Mouse (Mus musculus): ENCODE measurements around the gene Zfhx3. TPM values are rescaled to one million over a fixed set of nuclear protein-coding genes. Genes with fewer than 3 reads are reported as not detected.

Gene Zfhx3
- polyA plus RNA-seq, 1 experiment from 2014 or later, result 4.4 TPM

GRCm38 (mm10) chr8:108535121-108535876, 592.9 kb downstream of the Zfhx3 start:
- Histone ChIP-seq H3K4me3 (no peak overlapping the region), H3K9me3 (replicated peaks) (no peaks in the 10 kb centered on the region), H3K27ac (no peak overlapping the region), H3K4me2 (no peak overlapping the region), H3K9ac (no peak overlapping the region), H3K36me3 (no peaks in the 10 kb centered on the region), H3K27me3 (peaks cover 21% of the 10 kb centered on the region; the same call in 1 of the 2 replicates), H3K4me1 (replicated peaks) (peaks cover 5% of the 10 kb centered on the region; the same call in 1 of the 2 replicates)
- WGBS, result 82% methylated on average over 16 of the region's 16 CpGs
- no peak for ATAC-seq (replicated peaks; ENCODE audit: insufficient number of reproducible peaks, insufficient read depth, low FRiP score, low read depth)

DNA sequence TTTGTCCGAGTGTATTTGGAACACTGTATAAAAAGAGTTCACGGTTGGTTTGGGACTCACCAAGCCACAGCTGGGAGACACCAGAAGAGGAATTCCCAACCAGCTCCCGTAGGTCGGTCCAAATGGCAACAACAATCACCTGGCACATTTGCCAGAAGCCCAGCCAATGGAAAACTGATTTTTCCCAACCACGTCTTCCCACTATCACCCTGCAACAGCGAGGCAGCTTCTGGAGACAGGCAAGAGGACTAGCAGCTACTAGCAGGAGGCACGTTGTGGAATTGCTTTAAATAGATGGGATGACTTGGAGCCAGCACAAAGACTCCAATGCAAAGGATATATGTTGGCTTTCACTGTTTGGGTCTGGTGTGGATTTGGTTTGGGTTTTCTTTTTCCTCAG, 593.7 kb downstream of the Zfhx3 start:
- no peak for ATAC-seq (replicated peaks; ENCODE audit: insufficient number of reproducible peaks, insufficient read depth, low FRiP score, low read depth)
- no peaks in the 10 kb centered on the region for H3K9me3 ChIP-seq (replicated peaks)
- H3K9ac ChIP-seq, result no peak overlapping the region
- no peak overlapping the region for H3K27ac ChIP-seq
- no peak overlapping the region for H3K4me3 ChIP-seq
- H3K4me2 ChIP-seq, result no peak overlapping the region
- no peaks in the 10 kb centered on the region for H3K36me3 ChIP-seq
- peaks cover 5% of the 10 kb centered on the region; the same call in 1 of the 2 replicates for H3K4me1 ChIP-seq (replicated peaks)
- 67% methylated on average over 7 of the region's 7 CpGs for whole genome bisulfite sequencing
- H3K27me3 ChIP-seq, result peaks cover 21% of the 10 kb centered on the region; the same call in 1 of the 2 replicates

DNA sequence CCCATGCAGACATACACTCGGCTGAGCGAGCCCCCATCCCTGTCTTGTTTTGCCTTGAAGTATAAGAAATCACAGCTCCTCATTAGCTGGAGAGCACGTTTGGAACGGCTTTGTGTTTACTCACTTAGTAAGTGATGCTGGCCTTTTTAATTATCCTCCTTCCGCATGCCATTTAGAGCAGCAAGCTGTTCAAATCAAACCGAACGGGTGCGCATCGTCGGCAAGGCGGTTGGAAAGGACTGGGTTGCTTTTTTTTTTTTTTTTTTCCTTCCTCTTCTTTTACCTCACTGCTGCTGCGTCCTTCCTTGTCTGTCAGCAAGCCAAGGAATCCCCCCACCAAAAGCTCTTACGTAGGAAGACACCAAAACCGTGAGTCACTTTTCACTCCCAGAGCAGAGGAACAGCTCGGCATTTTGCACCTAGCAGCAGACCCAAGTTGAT, 594.5 kb downstream of the Zfhx3 start:
- no peak overlapping the region for H3K4me3 ChIP-seq
- no peak for ATAC-seq (replicated peaks; ENCODE audit: insufficient number of reproducible peaks, insufficient read depth, low FRiP score, low read depth)
- H3K4me1 ChIP-seq (replicated peaks), result peaks cover 5% of the 10 kb centered on the region; the same call in 1 of the 2 replicates
- H3K36me3 ChIP-seq, result no peaks in the 10 kb centered on the region
- no peak overlapping the region for H3K9ac ChIP-seq
- no peaks in the 10 kb centered on the region for H3K9me3 ChIP-seq (replicated peaks)
- H3K27ac ChIP-seq, result no peak overlapping the region
- H3K27me3 ChIP-seq, result peaks cover 23% of the 10 kb centered on the region; the same call in 1 of the 2 replicates
- H3K4me2 ChIP-seq, result no peak overlapping the region
- WGBS, result 74% methylated on average over 15 of the region's 15 CpGs

DNA sequence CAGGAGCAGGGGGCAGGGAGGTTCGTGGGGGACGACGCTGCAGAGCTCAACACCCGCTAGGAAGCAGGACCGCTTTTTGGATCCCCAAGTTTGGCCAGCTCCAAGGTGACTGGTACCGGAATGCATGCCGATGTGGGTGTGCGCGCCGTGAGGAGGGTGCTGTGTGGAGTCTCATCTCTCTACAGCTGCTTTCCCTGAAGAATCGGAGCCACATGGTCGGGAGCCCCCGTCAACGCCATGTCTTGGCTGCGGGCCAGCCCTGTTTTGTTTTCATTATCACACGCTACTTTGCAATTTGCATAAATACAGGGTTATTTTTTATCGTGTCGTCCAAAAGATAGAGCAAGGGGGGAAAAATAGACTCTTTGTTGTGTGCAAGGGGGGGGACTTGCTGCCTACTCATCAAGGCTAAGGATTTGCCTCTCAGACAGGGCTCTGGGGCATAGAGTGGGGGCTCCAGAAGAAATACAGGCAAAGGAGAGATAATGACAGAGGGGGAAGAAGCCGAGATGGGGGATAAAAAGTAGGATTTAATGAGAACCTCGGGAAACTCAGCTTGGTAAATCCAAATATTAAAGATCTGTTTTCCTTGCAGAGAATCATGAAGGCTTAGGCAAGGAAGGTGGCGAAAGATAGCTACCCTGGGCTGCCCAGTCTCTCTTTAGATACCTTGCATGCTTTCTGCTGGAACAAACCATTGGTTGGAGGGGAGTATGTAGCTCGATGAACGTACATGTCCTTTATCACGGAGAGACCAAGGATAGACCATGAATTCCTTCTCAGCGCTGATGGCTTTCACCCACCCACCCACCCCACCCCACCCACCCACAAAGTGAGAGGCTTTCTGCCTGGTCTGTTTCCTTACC, 595.5 kb downstream of the Zfhx3 start:
- no peaks in the 10 kb centered on the region for H3K36me3 ChIP-seq
- H3K9ac ChIP-seq, result no peak overlapping the region
- H3K27ac ChIP-seq, result no peak overlapping the region
- ATAC-seq (replicated peaks; ENCODE audit: insufficient number of reproducible peaks, insufficient read depth, low FRiP score, low read depth), result no peak
- no peak overlapping the region for H3K4me3 ChIP-seq
- peaks cover 23% of the 10 kb centered on the region; the same call in 1 of the 2 replicates for H3K27me3 ChIP-seq
- H3K4me1 ChIP-seq (replicated peaks), result peaks cover 5% of the 10 kb centered on the region; the same call in 1 of the 2 replicates
- 64% methylated on average over 25 of the region's 25 CpGs for WGBS
- H3K9me3 ChIP-seq (replicated peaks), result no peaks in the 10 kb centered on the region
- no peak overlapping the region for H3K4me2 ChIP-seq

DNA sequence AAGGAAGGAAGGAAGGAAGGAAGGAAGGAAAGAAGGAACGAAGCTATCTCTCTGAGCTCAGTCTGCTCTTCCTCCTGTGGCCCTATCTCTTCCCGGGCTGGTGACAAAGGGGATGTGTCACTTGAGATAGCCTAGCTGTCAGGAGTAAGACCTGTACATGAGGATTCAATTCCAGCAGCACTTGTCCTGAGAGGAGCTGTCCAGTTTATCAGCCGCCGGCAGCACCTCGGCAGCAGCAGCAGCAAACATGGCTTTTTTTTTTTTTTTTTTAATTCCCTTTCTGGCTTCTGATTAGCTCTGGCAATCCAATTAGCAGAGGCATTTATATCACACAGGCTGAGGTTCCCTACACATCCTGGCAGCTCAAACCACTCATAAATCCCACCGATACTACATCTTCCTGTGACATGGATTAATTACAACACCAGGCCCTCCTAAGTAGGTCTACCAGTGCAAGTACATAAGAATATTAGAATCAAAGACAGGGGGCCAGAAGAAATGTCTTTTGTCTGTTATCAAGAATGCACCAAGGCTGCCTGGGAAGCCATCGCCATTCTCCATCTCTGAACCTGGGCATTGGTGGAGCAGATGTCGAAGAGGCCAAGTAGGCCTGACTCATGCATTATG, 596.6 kb downstream of the Zfhx3 start:
- Histone ChIP-seq H3K27ac (no peak overlapping the region), H3K4me1 (replicated peaks) (peaks cover 5% of the 10 kb centered on the region; the same call in 1 of the 2 replicates), H3K4me2 (no peak overlapping the region), H3K4me3 (no peak overlapping the region), H3K9ac (no peak overlapping the region), H3K9me3 (replicated peaks) (no peaks in the 10 kb centered on the region), H3K36me3 (no peaks in the 10 kb centered on the region), H3K27me3 (peaks cover 23% of the 10 kb centered on the region; the same call in 1 of the 2 replicates)
- no peak for ATAC-seq (replicated peaks; ENCODE audit: insufficient number of reproducible peaks, insufficient read depth, low FRiP score, low read depth)
- 32% methylated on average over 8 of the region's 8 CpGs for WGBS

GRCm38 (mm10) chr8:108552518-108552917, 610.1 kb downstream of the Zfhx3 start:
- WGBS, result 76% methylated on average over 8 of the region's 8 CpGs

GRCm38 (mm10) chr8:108553808-108554577, 611.5 kb downstream of the Zfhx3 start:
- 77% methylated on average over 11 of the region's 11 CpGs for WGBS
- no peak overlapping the region for H3K27ac ChIP-seq
- no peak for ATAC-seq (replicated peaks; ENCODE audit: insufficient number of reproducible peaks, insufficient read depth, low FRiP score, low read depth)

More at GRCm38 (mm10) chr8:108552518-108552917, 610.1 kb downstream of the Zfhx3 start:
- Histone ChIP-seq H3K36me3 (no peaks in the 10 kb centered on the region), H3K27ac (no peak overlapping the region), H3K4me3 (no peak overlapping the region), H3K9ac (no peak overlapping the region), H3K4me1 (replicated peaks) (no peaks in the 10 kb centered on the region), H3K4me2 (no peak overlapping the region), H3K27me3 (no peaks in the 10 kb centered on the region), H3K9me3 (replicated peaks) (no peaks in the 10 kb centered on the region)
- no peak for ATAC-seq (replicated peaks; ENCODE audit: insufficient number of reproducible peaks, insufficient read depth, low FRiP score, low read depth)

GRCm38 (mm10) chr8:108554578-108555245, 612.3 kb downstream of the Zfhx3 start:
- Histone ChIP-seq H3K27ac (no peak overlapping the region), H3K4me1 (replicated peaks) (no peaks in the 10 kb centered on the region), H3K36me3 (no peaks in the 10 kb centered on the region), H3K9me3 (replicated peaks) (no peaks in the 10 kb centered on the region), H3K27me3 (no peaks in the 10 kb centered on the region), H3K9ac (no peak overlapping the region), H3K4me3 (no peak overlapping the region), H3K4me2 (no peak overlapping the region)
- 80% methylated on average over 12 of the region's 12 CpGs for WGBS
- ATAC-seq (replicated peaks; ENCODE audit: insufficient number of reproducible peaks, insufficient read depth, low FRiP score, low read depth), result no peak

More at GRCm38 (mm10) chr8:108553808-108554577, 611.5 kb downstream of the Zfhx3 start:
- no peak overlapping the region for H3K4me3 ChIP-seq
- H3K27me3 ChIP-seq, result no peaks in the 10 kb centered on the region
- no peaks in the 10 kb centered on the region for H3K4me1 ChIP-seq (replicated peaks)
- H3K9ac ChIP-seq, result no peak overlapping the region
- H3K9me3 ChIP-seq (replicated peaks), result no peaks in the 10 kb centered on the region
- H3K36me3 ChIP-seq, result no peaks in the 10 kb centered on the region
- H3K4me2 ChIP-seq, result no peak overlapping the region

GRCm38 (mm10) chr8:108563420-108563819, 621.0 kb downstream of the Zfhx3 start:
- Histone ChIP-seq H3K9ac (no peak overlapping the region), H3K4me2 (no peak overlapping the region), H3K36me3 (no peaks in the 10 kb centered on the region), H3K27me3 (no peaks in the 10 kb centered on the region), H3K9me3 (replicated peaks) (no peaks in the 10 kb centered on the region), H3K4me3 (no peak overlapping the region), H3K4me1 (replicated peaks) (no peaks in the 10 kb centered on the region), H3K27ac (no peak overlapping the region)
- ATAC-seq (replicated peaks; ENCODE audit: insufficient number of reproducible peaks, insufficient read depth, low FRiP score, low read depth), result no peak
- WGBS, result 83% methylated on average over 6 of the region's 6 CpGs

DNA sequence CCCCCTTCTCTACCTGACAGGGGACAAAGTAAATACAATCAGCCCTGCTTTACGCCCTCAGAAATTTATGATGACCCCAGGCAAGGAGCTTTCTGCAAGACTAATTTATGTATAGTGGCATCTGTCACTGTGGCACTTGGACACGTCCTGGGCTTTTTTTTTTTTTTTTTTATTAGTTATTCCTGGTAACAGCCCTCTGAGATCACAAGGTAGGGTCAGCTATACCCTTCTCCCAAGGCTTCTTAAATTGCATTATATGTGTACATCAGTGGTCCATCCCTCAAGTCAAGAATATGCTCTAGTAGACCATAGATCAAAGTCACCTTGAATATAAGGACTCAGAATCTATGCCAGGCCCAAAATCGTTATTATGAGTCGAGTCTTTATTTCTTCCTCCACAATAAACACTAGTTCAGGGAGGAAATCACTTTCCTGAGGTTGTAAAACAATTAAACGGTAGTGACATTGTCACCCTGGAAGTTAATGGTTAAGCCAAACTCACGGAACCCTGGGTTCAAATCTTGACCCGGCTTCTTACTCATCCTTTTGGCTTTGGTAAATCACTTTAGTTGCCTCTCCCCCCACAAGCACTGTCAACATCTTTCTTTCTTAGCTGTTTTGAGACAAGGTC, 621.6 kb downstream of the Zfhx3 start:
- Histone ChIP-seq H3K27ac (no peak overlapping the region), H3K4me3 (no peak overlapping the region), H3K4me1 (replicated peaks) (no peaks in the 10 kb centered on the region), H3K27me3 (no peaks in the 10 kb centered on the region), H3K4me2 (no peak overlapping the region), H3K36me3 (no peaks in the 10 kb centered on the region), H3K9ac (no peak overlapping the region), H3K9me3 (replicated peaks) (no peaks in the 10 kb centered on the region)
- 75% methylated on average over 7 of the region's 7 CpGs for WGBS
- ATAC-seq (replicated peaks; ENCODE audit: insufficient number of reproducible peaks, insufficient read depth, low FRiP score, low read depth), result no peak

All from heart, embryonic 15.5 days (tissue).